In genomic region chr10:4373558-4373957, GRCm38 (mm10) we compare ENCODE assay signal across 23 mouse cellular contexts. TPM values are rescaled to one million over a fixed set of nuclear protein-coding genes. Genes with fewer than 3 reads are reported as not detected.
DNase-seq lines count a peak whose midpoint lies in the region; ATAC-seq and TF ChIP-seq lines count a peak whose summit lies in the region.
"Had no signal": no experiment of that assay in that cellular context is flagged by ENCODE, and none has a peak within 500 bp of the region (broad histone marks: within the 10 kb centered on the region; RNA-seq: fewer than 3 reads in every experiment).

No protein-coding gene starts in this region.

- no peaks in the 10 kb centered on the region for H3K27me3 ChIP-seq in hindbrain, embryonic 10.5 days (ENCODE audit: insufficient read depth, poor library complexity, severe bottlenecking)
- H3K27me3 ChIP-seq in hindbrain, embryonic 16.5 days (replicated peaks; ENCODE audit: control insufficient read depth, insufficient read depth, low read length), result no peaks in the 10 kb centered on the region
- no peaks in the 10 kb centered on the region for H3K27me3 ChIP-seq in megakaryocyte, embryonic 14.5 days (replicated peaks)
- no peaks in the 10 kb centered on the region for H3K27me3 ChIP-seq in ES-Bruce4 (ENCODE audit: control insufficient read depth, insufficient read depth, low read length, poor library complexity, severe bottlenecking)
- no peaks in the 10 kb centered on the region for H3K27me3 ChIP-seq in midbrain, embryonic 11.5 days (ENCODE audit: control insufficient read depth, insufficient read depth, low read length)
- H3K27me3 ChIP-seq: embryonic facial prominence, embryonic 12.5 days; forebrain, embryonic 13.5 days; forebrain, embryonic 15.5 days; Patski had no signal

- peaks cover 8% of the 10 kb centered on the region; the same call in 1 of the 2 replicates for H3K4me1 ChIP-seq in hindbrain, embryonic 10.5 days (replicated peaks)
- no peaks in the 10 kb centered on the region for H3K4me1 ChIP-seq in hindbrain, embryonic 16.5 days (ENCODE audit: control insufficient read depth, insufficient read depth, low read depth, low read length)
- peaks cover 41% of the 10 kb centered on the region for H3K4me1 ChIP-seq in megakaryocyte, embryonic 14.5 days
- H3K4me1 ChIP-seq in ES-Bruce4 (ENCODE audit: control insufficient read depth, insufficient read depth, low read length), result peaks cover 7% of the 10 kb centered on the region
- peaks cover 4% of the 10 kb centered on the region; the same call in 1 of the 2 replicates for H3K4me1 ChIP-seq in midbrain, embryonic 11.5 days (ENCODE audit: control insufficient read depth, insufficient read depth, low read length)
- H3K4me1 ChIP-seq: embryonic facial prominence, embryonic 12.5 days; forebrain, embryonic 15.5 days had no signal

- DNase-seq in hindbrain, embryonic 10.5 days (ENCODE audit: low spot score), result no peak
- peak; percentile 72 for DNase-seq in R1 (ENCODE audit: low read depth, low spot score)
- DNase-seq in cerebellum, postnatal 10 days, result no peak
- no peak for DNase-seq in midbrain, embryonic 11.5 days (ENCODE audit: low spot score, missing footprints)
- DNase-seq: adrenal gland, adult 2 months; adrenal gland, postnatal 10 days; adrenal gland, postnatal 25 days; cerebellum, adult 11 months; cerebellum, adult 18-20 months; cerebellum, adult 8-10 months; cerebellum, adult 9-11 months; cerebellum, postnatal 25 days; forebrain, postnatal 0 days had no signal

- no peak for TF ChIP-seq POLR2A in ES-Bruce4 (IDR thresholded peaks at IDR 0.05; ENCODE audit: insufficient read depth, low read length)

- TF ChIP-seq CTCF in ES-Bruce4 (IDR thresholded peaks at IDR 0.05; ENCODE audit: low read depth, low read length), result no peak

- peaks cover 59% of the 10 kb centered on the region for H3K36me3 ChIP-seq in hindbrain, embryonic 10.5 days
- H3K36me3 ChIP-seq in hindbrain, embryonic 16.5 days (ENCODE audit: control insufficient read depth, insufficient read depth, low read length), result peaks cover 7% of the 10 kb centered on the region
- peaks cover 50% of the 10 kb centered on the region for H3K36me3 ChIP-seq in megakaryocyte, embryonic 14.5 days (replicated peaks; ENCODE audit: low read length)
- H3K36me3 ChIP-seq in ES-Bruce4 (ENCODE audit: control insufficient read depth, insufficient read depth, low read length, poor library complexity, severe bottlenecking), result no peaks in the 10 kb centered on the region
- peaks cover 3% of the 10 kb centered on the region; the same call in 1 of the 2 replicates for H3K36me3 ChIP-seq in midbrain, embryonic 11.5 days (ENCODE audit: control insufficient read depth, insufficient read depth, low read length)

- no peak overlapping the region for H3K4me2 ChIP-seq in hindbrain, embryonic 16.5 days (ENCODE audit: low read length)
- no peak overlapping the region for H3K4me2 ChIP-seq in midbrain, embryonic 11.5 days
- H3K4me2 ChIP-seq: embryonic facial prominence, embryonic 12.5 days; forebrain, embryonic 13.5 days; forebrain, embryonic 15.5 days had no signal

- ATAC-seq in hindbrain, embryonic 16.5 days, result no peak
- no peak for ATAC-seq in megakaryocyte, adult 5-6 weeks (ENCODE audit: poor library complexity, severe bottlenecking)
- no peak for ATAC-seq in midbrain, embryonic 11.5 days (ENCODE audit: low FRiP score)
- ATAC-seq: forebrain, embryonic 13.5 days; forebrain, embryonic 15.5 days; forebrain, postnatal 0 days; Patski had no signal

- peaks cover under 1% of the 10 kb centered on the region; the same call in 1 of the 2 replicates for H3K9me3 ChIP-seq in hindbrain, embryonic 10.5 days
- H3K9me3 ChIP-seq in hindbrain, embryonic 16.5 days (ENCODE audit: control insufficient read depth, low read length), result no peaks in the 10 kb centered on the region
- H3K9me3 ChIP-seq in megakaryocyte, embryonic 14.5 days, result no peaks in the 10 kb centered on the region
- no peaks in the 10 kb centered on the region for H3K9me3 ChIP-seq in ES-Bruce4 (replicated peaks; ENCODE audit: control insufficient read depth, insufficient read depth, low read length, poor library complexity, severe bottlenecking)
- no peaks in the 10 kb centered on the region for H3K9me3 ChIP-seq in midbrain, embryonic 11.5 days (ENCODE audit: control insufficient read depth, low read length)
- H3K9me3 ChIP-seq: embryonic facial prominence, embryonic 10.5 days; embryonic facial prominence, embryonic 12.5 days; forebrain, embryonic 13.5 days; forebrain, embryonic 15.5 days; G1E had no signal

- H3K9ac ChIP-seq in hindbrain, embryonic 16.5 days (ENCODE audit: low read depth, low read length), result no peak overlapping the region
- no peak overlapping the region for H3K9ac ChIP-seq in ES-Bruce4 (ENCODE audit: low read depth, poor library complexity, severe bottlenecking)
- no peak overlapping the region for H3K9ac ChIP-seq in midbrain, embryonic 11.5 days (ENCODE audit: low read length)
- H3K9ac ChIP-seq: embryonic facial prominence, embryonic 12.5 days; forebrain, embryonic 13.5 days; forebrain, embryonic 15.5 days; forebrain, postnatal 0 days had no signal

- no peak overlapping the region for H3K4me3 ChIP-seq in hindbrain, embryonic 10.5 days
- H3K4me3 ChIP-seq in hindbrain, embryonic 16.5 days (ENCODE audit: low read length), result no peak overlapping the region
- H3K4me3 ChIP-seq in megakaryocyte, embryonic 14.5 days (replicated peaks), result peak overlapping the region; percentile 69
- no peak overlapping the region for H3K4me3 ChIP-seq in ES-Bruce4 (ENCODE audit: low read depth, low read length)
- no peak overlapping the region for H3K4me3 ChIP-seq in midbrain, embryonic 11.5 days (ENCODE audit: low read depth, low read length)
- H3K4me3 ChIP-seq: embryonic facial prominence, embryonic 10.5 days; embryonic facial prominence, embryonic 12.5 days; forebrain, embryonic 13.5 days; forebrain, embryonic 15.5 days had no signal

- 0 out of 2 replicates have a peak, but pooled peaks have one; percentile 47 for TF ChIP-seq EP300 in ES-Bruce4 (IDR thresholded peaks at IDR 0.05; ENCODE audit: insufficient read depth, low read depth, low read length)

- 0 out of 2 replicates have a peak overlapping the region, but pooled peaks have one; percentile 18 for H3K27ac ChIP-seq in hindbrain, embryonic 10.5 days
- H3K27ac ChIP-seq in hindbrain, embryonic 16.5 days (ENCODE audit: low read depth, low read length), result no peak overlapping the region
- peak overlapping the region; percentile 74 for H3K27ac ChIP-seq in ES-Bruce4 (ENCODE audit: insufficient read depth, low read length)
- H3K27ac ChIP-seq in midbrain, embryonic 11.5 days (ENCODE audit: low read depth, low read length), result no peak overlapping the region
- H3K27ac ChIP-seq: embryonic facial prominence, embryonic 10.5 days; embryonic facial prominence, embryonic 12.5 days; forebrain, embryonic 13.5 days; forebrain, embryonic 15.5 days had no signal

- 79% methylated on average over 4 of the region's 4 CpGs for WGBS in hindbrain, embryonic 10.5 days
- 70% methylated on average over 4 of the region's 4 CpGs for WGBS in hindbrain, embryonic 16.5 days
- whole genome bisulfite sequencing in midbrain, embryonic 11.5 days, result 80% methylated on average over 4 of the region's 4 CpGs

RNA-seq across cellular contexts. Expression of gene Zbtb2, which starts 14.3 kb away (rescaled TPM):
- 18.1 and 20.1 TPM in 2 replicates for polyA plus RNA-seq in hindbrain, embryonic 10.5 days (2016; fragmentation: Nextera tagmentation; extraction: Ambion mirVana)
- 11.7 and 15.2 TPM in 2 replicates for polyA plus RNA-seq in hindbrain, embryonic 16.5 days (2015; fragmentation: Nextera tagmentation; extraction: Ambion mirVana)
- polyA plus RNA-seq in megakaryocyte, embryonic 14.5 days (2012; ENCODE audit: insufficient read depth, low replicate concordance), result 3.1 and 5.1 TPM in 2 replicates
- 12.8 and 14.2 TPM in 2 replicates for total RNA-seq in megakaryocyte, adult 5-6 weeks (2015)
- 10.8 and 12.2 TPM in 2 replicates for total RNA-seq in megakaryocyte, adult 5-6 weeks (2017)
- 11.0 and 13.1 TPM in 2 replicates for polyA plus RNA-seq in ES-Bruce4 (2011; ENCODE audit: insufficient read depth, insufficient read length, low read depth, missing spikeins)
- polyA plus RNA-seq in midbrain, embryonic 11.5 days (2014; fragmentation: Nextera tagmentation; extraction: Ambion mirVana), result 24.0 and 25.6 TPM in 2 replicates

RNA-seq across cellular contexts. Expression of gene Rmnd1, which starts 58.6 kb away (rescaled TPM):
- polyA plus RNA-seq in hindbrain, embryonic 10.5 days (2016; fragmentation: Nextera tagmentation; extraction: Ambion mirVana), result 42.8 and 49.0 TPM in 2 replicates
- 41.9 and 49.2 TPM in 2 replicates for polyA plus RNA-seq in hindbrain, embryonic 16.5 days (2015; fragmentation: Nextera tagmentation; extraction: Ambion mirVana)
- 2.3 TPM in 1 of 2 replicates, not detected in the other for polyA plus RNA-seq in megakaryocyte, embryonic 14.5 days (2012; ENCODE audit: insufficient read depth, low replicate concordance)
- total RNA-seq in megakaryocyte, adult 5-6 weeks (2015), result 35.0 and 40.7 TPM in 2 replicates
- 21.1 and 29.5 TPM in 2 replicates for total RNA-seq in megakaryocyte, adult 5-6 weeks (2017)
- 72.8 and 77.1 TPM in 2 replicates for polyA plus RNA-seq in ES-Bruce4 (2011; ENCODE audit: insufficient read depth, insufficient read length, low read depth, missing spikeins)
- polyA plus RNA-seq in midbrain, embryonic 11.5 days (2014; fragmentation: Nextera tagmentation; extraction: Ambion mirVana), result 46.7 and 50.7 TPM in 2 replicates

RNA-seq across cellular contexts. Expression of gene Armt1, which starts 58.7 kb away (rescaled TPM):
- polyA plus RNA-seq in hindbrain, embryonic 10.5 days (2016; fragmentation: Nextera tagmentation; extraction: Ambion mirVana), result 27.4 and 31.7 TPM in 2 replicates
- 10.6 and 10.9 TPM in 2 replicates for polyA plus RNA-seq in hindbrain, embryonic 16.5 days (2015; fragmentation: Nextera tagmentation; extraction: Ambion mirVana)
- polyA plus RNA-seq in megakaryocyte, embryonic 14.5 days (2012; ENCODE audit: insufficient read depth, low replicate concordance), result 5.2 TPM in 1 of 2 replicates, not detected in the other
- total RNA-seq in megakaryocyte, adult 5-6 weeks (2015), result 20.8 and 26.4 TPM in 2 replicates
- 24.4 and 27.4 TPM in 2 replicates for total RNA-seq in megakaryocyte, adult 5-6 weeks (2017)
- polyA plus RNA-seq in ES-Bruce4 (2011; ENCODE audit: insufficient read depth, insufficient read length, low read depth, missing spikeins), result 80.4 and 84.0 TPM in 2 replicates
- 27.7 and 30.5 TPM in 2 replicates for polyA plus RNA-seq in midbrain, embryonic 11.5 days (2014; fragmentation: Nextera tagmentation; extraction: Ambion mirVana)

Comparison
In these comparisons a context has a peak if more than half of its experiments do, and no peak if none do; other contexts are left out.
1. H3K27ac ChIP-seq: peak in hindbrain, embryonic 10.5 days (single experiment) and ES-Bruce4 (single experiment); none in hindbrain, embryonic 16.5 days (single experiment) and midbrain, embryonic 11.5 days (single experiment).
2. RNA of gene Rmnd1, which starts 58.6 kb away (polyA plus RNA-seq): 72.8 to 77.1 TPM in ES-Bruce4, 46.7 to 50.7 TPM in midbrain, embryonic 11.5 days, 42.8 to 49.0 TPM in hindbrain, embryonic 10.5 days and 41.9 to 49.2 TPM in hindbrain, embryonic 16.5 days; 2.3 TPM in megakaryocyte, embryonic 14.5 days; every median in the first group is over 10 times any median in the second.